Mouse (Mus musculus): ENCODE results near the gene Gm8947.
"Not testable (repeated sequence)": the region's sequence is repeated elsewhere in the genome, so short reads cannot be mapped to it uniquely, and the experiment has no call there.

- not testable (repeated sequence) for TF ChIP-seq POLR2A (IDR thresholded peaks at IDR 0.05; ENCODE audit: control insufficient read depth, low read depth, low read length); CTCF (IDR thresholded peaks at IDR 0.05; ENCODE audit: control insufficient read depth, insufficient read depth, insufficient replicate concordance, low read depth, low read length)
Observed at GRCm38 (mm10) chr1:151208493-151208892, 16.3 kb downstream of the Gm8947 start.
